Mouse (Mus musculus) spleen, postnatal 36 days (tissue): ENCODE results near the gene Gtf2b.
A peak's percentile ranks its signal among the peaks of the same experiment; 100 is the strongest.

Source experiments
- DNase-seq, 2 experiments: peaks; one replicate each; pipeline ENCODE4 v3.0.0; 2022; ENCODE audit warnings: low spot score in 2 of 2, mixed read lengths in 1 of 2

Gene Gtf2b

GRCm38 (mm10) chr3:142764995-142765777 is at the start of gene Gtf2b:
Gtf2b (plus strand) TSS chr3:142765045.
- peak; percentile 91 to 92 for DNase-seq

- no peak for DNase-seq
Observed at GRCm38 (mm10) chr3:142725481-142725880, 39.4 kb upstream of the Gtf2b start.

GRCm38 (mm10) chr3:142725969-142726672 is 38.7 kb upstream of the Gtf2b start:
- no peak for DNase-seq

GRCm38 (mm10) chr3:142734291-142734690 is 30.6 kb upstream of the Gtf2b start:
- no peak for DNase-seq

GRCm38 (mm10) chr3:142740896-142741295 is 23.9 kb upstream of the Gtf2b start:
- no peak for DNase-seq

- DNase-seq: peak; percentile 5 to 19
Observed at GRCm38 (mm10) chr3:142743973-142744898, 20.6 kb upstream of the Gtf2b start.

- no peak for DNase-seq
Observed at GRCm38 (mm10) chr3:142745076-142745475, 19.8 kb upstream of the Gtf2b start.

- no peak for DNase-seq
Observed at GRCm38 (mm10) chr3:142747673-142748072, 17.2 kb upstream of the Gtf2b start.

GRCm38 (mm10) chr3:142749131-142749530 is 15.7 kb upstream of the Gtf2b start:
- no peak for DNase-seq

GRCm38 (mm10) chr3:142755132-142755867 is 9.5 kb upstream of the Gtf2b start:
- DNase-seq: no peak

- no peak for DNase-seq
Observed at GRCm38 (mm10) chr3:142757841-142758240, 7.0 kb upstream of the Gtf2b start.

- no peak for DNase-seq
Observed at GRCm38 (mm10) chr3:142758593-142758992, 6.3 kb upstream of the Gtf2b start.

GRCm38 (mm10) chr3:142760356-142760755 is 4.5 kb upstream of the Gtf2b start:
- DNase-seq: no peak

GRCm38 (mm10) chr3:142765778-142766165 is 927 bp downstream of the Gtf2b start:
- DNase-seq: no peak

- DNase-seq: no peak
Observed at GRCm38 (mm10) chr3:142768498-142768897, 3.7 kb downstream of the Gtf2b start.

- no peak for DNase-seq
Observed at GRCm38 (mm10) chr3:142770518-142770917, 5.7 kb downstream of the Gtf2b start.

GRCm38 (mm10) chr3:142773538-142774191 is 8.8 kb downstream of the Gtf2b start:
- no peak for DNase-seq

- DNase-seq: no peak
Observed at GRCm38 (mm10) chr3:142777227-142777626, 12.4 kb downstream of the Gtf2b start.

GRCm38 (mm10) chr3:142786423-142787072 is 21.7 kb downstream of the Gtf2b start:
- no peak for DNase-seq

GRCm38 (mm10) chr3:142795587-142795986 is 30.7 kb downstream of the Gtf2b start:
- DNase-seq: no peak
